Mouse (Mus musculus) G1E (cell line): ENCODE measurements at regions not wholly inside any gene's neighbourhood (a gene's known extent, or its start where the extent isn't known, plus 50 kb on each side); places are given as distances from the start of the nearest gene placed in this dataset.

Experiments used
- CTCF ChIP-seq: IDR thresholded peaks from 2 replicates; pipeline ENCODE4 v1.5.1; 2012; ENCODE audit warnings: low read depth, low read length, inconsistent platforms, mixed read lengths
- POLR2AphosphoS5 ChIP-seq: IDR thresholded peaks from 2 replicates; pipeline ENCODE4 v1.6.1; 2012; ENCODE audit warnings: low read depth, low read length, inconsistent platforms; ENCODE audit not compliant: insufficient replicate concordance

GRCm38 (mm10) chr9:69907123-69907945 lies 81.9 kb upstream of the Bnip2 start:
- TF ChIP-seq CTCF, result no peak
- TF ChIP-seq POLR2AphosphoS5, result no peak
